Mouse (Mus musculus) spleen, embryonic (tissue): ENCODE measurements around the gene Trim65.

ENCODE experiments used
- CTCF ChIA-PET: fragments of 350-600 bp; sonication (Branson Sonifier 250); formaldehyde crosslinking; loops from one replicate; lab custom pipeline; 2022; lab: Charles Lee

Trim65 gene

DNA sequence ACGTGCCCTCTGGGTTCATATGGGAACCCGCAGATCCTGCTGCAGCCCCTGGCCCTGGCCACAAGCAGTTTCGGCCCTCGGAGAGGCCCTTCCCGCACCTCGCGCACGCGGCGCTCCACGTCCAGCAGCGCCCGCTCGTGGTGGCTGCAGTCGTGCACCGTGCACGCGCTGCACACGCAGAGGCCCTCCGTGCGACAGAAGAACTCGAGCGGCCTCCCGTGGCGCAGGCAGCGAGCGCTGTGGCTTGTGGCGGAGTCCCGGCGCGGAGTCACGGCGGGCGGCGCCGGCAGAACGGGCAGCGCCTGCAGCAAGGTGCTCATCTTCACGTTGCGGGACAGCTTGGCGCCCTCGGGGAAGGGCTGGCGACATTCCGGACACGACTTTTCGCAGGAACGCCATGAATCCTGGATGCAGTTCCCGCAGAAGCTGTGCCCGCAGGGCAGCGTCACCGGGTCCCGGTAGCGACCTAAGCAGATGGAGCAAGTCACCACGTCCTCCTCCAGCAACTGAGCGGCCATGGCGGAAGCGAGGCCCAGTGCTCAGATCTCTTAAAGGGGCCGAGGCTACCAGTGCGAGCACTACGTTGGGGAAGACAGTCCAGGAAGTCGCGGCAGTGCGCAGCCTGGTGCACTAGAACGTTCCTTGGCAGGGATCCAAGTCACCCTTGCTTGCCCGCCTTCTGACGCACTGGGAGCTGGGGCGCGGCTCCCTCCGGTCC, at the start of gene Trim65:
Trim65 (minus strand) TSS at position 641 of the 718 bp plus-strand sequence.
- CTCF ChIA-PET: no interaction called here

DNA sequence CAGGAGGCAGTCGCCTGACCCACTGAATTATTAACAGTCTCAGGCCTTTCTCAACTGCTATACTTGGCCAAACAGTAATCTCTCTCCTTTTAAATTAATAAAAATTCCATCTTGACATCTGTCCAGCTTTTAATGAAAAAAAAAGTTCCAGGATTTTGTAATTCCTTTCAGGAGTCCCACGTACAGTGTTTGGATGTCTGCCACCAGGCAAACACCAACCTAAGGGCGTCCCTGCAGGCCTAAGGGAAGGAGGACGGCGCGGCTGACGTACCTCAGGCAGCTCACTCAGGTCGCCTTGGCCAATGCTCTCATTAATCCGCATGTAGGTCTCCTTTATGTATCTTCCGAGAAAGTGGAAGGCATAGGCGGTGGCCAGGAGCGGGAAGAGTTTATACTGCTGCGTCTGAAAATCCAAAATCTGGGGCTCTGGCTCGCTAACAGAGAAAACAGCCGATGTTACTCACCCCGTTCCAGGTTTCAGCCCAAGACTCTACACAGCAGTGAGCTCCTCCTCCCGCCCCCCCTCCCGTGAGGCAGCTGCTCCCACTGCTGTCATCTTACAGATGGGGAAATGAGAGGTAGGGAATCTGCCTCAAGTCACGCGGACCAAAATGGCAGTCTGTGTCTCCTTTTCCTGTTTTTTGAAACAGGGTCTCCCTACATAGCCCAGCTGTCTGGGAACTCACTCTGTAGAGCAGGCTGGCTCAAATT, 47.6 kb upstream of the Trim65 start:
- CTCF ChIA-PET: no interaction called here

DNA sequence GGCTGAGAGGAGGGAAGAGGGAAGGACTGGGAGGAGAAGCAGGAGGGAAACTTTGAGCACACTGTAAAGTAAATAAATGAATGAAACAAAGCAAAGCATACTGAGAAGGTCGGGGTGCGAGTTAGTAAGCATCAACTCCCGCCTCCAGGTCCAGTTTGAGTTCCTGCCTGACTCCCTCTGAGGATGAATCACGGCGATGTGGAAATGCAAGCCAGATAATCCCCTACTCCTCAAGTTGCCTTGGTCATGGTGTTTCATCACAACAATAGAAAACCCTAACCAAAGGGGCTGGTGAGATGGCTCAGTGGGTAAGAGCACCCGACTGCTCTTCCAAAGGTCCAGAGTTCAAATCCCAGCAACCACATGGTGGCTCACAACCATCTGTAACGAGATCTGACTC, 45.1 kb upstream of the Trim65 start:
- CTCF ChIA-PET: interaction anchor here (0.7 kb wide), 1 partner anchor 302 kb away, joined by 4 read pairs; no protein-coding TSS in a partner anchor

DNA sequence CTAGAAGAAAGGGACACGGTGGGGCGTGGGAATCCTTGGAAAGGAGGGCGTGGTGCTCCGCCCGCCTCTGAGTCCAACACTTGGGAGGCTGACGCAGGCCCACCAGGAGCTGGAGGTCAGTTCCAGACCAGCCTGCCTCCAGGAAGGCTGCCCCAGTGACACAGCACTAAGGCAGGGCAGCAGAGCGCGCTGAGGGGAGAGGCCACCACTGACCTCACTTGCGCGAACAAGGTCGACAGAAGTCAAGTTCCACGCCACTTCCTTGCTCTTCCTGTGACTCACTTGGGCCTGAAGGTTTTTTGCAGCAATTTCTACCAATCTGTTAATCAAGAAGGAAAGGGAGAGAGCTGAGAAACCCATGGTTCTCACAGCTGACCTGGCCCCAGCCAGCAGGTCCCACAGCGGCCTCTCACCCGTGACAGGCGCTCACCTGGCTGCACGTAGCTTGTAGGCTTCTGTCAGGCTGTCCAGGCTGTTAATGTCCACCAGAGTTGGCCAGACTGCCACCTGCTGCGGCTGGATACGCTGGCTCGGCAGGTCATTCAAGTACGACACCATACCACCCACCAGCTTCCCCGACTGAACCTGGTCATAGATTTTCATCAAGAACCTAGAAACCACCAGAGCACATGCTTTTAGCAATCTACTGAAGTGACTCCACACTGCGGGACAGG, 44.0 kb upstream of the Trim65 start:
- CTCF ChIA-PET: no interaction called here

DNA sequence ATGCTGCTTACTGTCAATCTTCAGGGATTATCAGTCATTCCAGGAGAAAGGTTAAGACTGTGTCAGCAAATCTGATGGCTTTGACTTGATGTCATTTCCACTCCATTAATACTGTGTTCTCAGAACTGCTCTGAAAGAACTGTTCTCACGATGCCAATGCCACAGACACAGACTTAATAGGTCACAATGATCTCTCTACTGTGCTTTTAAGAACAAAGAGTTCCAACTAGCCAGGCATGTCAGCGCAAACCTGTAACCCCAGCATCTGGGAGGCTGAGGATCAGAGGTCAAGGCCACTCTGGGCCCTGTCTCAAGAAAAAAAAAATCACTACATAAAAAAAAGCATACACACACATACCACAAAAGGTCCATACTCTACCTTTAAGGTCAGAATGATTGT, 41.0 kb upstream of the Trim65 start:
- CTCF ChIA-PET: no interaction called here

DNA sequence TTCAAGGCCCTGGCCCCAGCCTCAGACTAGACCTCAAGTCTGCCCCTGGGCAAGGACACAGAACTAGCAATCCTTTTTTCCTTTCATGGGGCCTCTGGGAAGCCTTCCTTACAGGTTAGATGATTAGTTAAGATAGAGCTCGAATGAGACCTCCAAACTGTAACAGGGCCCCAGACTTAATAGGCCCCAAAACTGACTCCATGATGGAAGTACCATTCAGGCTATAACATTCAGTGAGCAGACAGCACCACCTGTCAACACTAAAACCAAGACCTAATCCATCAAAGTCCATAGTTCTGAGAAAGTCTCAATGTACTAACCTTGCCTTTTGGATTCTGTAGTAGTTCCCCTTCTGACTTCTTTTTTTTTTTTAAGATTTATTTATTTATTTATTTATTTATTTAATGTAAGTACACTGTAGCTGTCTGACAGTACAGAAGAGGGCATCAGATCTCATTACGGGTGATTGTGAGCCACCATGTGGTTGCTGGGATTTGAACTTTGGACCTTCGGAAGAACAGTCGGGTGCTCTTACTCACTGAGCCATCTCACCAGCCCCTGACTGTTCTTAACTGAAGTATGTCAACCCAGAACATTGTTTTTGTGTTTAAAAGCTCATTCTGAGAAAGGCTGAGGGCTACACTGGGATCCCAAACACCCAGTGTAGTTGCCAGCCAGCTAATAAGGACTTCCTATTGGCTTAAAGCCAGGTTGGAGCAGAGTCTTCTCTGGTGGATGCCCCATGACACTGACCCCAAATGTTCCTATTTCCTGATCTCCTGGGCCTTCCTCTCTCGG, 39.3 kb upstream of the Trim65 start:
- CTCF ChIA-PET: no interaction called here

DNA sequence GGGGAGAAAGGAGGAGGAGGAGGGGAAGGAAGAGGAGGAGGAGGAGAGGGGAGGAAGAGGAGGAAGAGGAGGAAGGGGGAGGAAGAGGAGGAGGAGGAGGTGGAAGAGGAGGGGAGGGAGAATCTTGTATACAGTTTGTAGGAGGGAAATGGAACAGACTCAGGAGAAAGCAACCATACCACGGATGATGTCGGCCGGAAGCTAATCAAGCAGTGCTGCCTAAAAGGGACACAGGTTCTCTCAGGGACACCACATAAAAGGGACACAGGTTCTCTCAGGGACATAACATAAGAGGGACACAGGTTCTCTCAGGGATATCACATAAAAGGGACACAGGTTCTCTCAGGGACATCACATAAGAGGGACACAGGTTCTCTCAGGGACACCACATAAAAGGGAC, 38.3 kb upstream of the Trim65 start:
- CTCF ChIA-PET: interaction anchor here (0.7 kb wide), 1 partner anchor 280 kb away, joined by 19 read pairs; no protein-coding TSS in a partner anchor

DNA sequence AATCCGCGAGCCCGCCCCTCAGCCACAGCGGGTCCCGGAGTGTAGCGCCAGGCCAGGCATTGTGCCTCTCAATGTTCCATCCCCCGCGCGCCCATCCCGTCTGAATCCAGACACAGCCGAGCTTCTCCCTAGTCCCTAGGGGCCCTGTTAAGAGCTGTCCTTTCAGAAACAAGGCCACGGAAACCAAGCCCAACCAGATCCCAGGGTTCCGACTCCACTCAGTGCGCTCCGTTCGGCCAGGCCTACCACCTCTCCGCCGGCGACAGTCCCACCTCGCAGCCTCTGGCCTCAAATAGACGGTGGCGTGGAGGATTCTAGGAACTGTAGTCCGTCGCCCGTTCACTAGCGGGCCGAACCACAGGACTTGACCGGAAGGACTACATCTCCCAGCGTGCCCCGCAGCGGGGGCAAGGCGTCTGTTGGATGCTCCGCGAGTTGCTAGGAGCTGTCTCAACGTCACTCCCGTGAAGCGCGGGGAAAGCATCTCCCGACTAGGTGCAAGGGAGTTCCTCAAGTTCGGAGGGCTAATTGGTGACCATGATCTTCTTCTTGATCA, 37.0 kb upstream of the Trim65 start, which contains the start of gene Fbf1:
Fbf1 (minus strand) TSS at position 283 of the 556 bp plus-strand sequence.
- CTCF ChIA-PET: no interaction called here

DNA sequence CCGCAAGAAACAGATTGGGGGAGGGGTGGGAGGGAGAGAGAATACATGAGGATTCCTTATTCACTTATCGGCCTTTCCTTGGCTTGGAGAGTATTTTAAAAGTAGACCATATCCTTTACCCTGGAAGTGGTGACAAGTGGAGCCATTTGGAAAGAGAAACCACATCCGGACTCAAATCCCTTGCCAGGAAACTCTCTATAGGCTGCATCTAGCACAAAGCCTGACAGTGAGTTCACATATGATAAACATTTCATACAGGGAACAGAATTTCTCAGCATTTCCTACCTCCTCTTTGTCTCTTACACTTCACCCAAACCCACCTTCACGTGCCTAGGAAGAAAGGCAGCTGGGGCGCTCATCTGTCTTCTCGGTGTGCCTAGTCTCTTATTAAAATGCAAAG, 36.3 kb upstream of the Trim65 start:
- CTCF ChIA-PET: interaction anchor here (0.5 to 0.6 kb wide), 2 partner anchors 21 to 321 kb away, joined by 3 to 7 read pairs; no protein-coding TSS in a partner anchor

DNA sequence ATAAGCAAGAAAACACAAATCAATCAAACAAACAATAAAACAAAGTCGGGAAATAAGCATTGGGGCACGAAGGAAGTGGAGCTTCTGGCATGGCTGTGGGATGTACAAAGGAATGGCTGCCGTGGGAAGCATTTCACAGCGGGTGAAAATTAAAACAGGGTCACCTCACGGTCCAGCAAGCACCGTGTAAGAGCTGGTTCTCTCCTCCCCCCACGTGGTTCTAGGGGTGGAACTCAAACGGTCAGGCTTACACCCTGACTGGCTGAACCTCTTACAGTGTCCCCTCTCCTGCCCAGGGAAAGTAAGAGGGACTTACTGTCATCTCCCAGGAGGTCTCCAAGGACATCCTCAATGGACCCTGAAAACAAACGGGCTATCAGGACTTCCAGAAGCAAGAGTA, 32.1 kb upstream of the Trim65 start:
- CTCF ChIA-PET: interaction anchor here (0.6 kb wide), 1 partner anchor 105 kb away, joined by 5 read pairs; no protein-coding TSS in a partner anchor

DNA sequence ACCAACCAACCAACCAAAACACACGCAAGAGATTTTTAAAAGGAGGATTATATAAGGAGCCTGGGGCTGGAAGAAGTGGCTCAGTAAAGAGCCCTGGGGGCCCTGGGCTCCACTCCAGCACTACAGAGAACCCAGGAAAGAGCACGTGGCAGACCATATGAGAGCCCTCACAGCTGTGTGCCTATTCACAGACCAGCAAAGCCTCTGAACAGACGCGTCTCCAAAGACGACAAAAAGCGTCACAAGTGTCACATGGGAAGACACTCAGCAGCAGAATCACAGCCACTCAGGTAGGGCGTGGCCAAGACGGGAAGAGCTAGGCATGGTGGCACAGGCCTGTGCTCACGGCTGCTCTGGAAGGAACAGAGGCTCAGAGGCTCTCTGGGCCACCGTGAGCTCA, 31.2 kb upstream of the Trim65 start:
- CTCF ChIA-PET: no interaction called here

DNA sequence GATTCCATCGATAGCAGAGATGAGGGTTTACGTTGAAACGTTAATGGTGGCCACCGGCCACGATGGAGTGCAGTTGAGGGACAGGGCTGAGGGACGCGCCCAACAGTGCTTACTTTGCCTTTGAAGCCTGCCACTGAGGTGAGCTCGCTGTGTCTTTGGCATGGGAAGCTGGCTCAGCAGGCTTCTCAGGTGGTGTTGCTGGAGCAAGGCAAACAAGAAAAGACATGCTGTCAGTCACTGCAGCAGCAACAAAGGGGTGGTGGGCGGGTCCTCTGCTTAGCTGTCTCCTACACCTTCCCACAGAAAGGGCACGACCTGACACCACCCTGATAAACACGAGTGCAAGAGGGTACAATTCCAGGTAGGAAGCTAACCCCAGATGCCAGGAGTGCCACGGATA, 30.4 kb upstream of the Trim65 start:
- CTCF ChIA-PET: no interaction called here

DNA sequence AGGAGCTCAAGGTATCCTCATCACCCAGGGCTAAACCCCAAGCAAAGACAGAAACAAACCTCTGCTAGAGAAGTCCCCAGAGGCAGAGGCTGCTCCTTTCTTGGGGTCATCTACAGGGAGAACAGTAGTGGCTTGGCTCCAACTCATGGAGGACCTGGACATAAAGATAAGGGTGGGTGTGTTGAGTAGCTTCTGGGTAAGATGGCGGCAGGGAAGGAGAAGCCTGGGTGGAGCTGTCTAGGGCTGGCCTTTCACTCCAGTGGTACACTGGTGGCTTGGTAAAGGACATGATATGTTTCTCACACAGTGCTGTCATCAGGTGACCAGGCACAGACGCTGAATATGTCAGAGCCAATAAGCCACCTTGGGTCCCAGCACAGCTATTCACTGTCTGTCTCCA, 20.0 kb upstream of the Trim65 start:
- CTCF ChIA-PET: interaction anchor here (0.5 kb wide), 1 partner anchor 46 kb away, joined by 4 read pairs; no protein-coding TSS in a partner anchor

DNA sequence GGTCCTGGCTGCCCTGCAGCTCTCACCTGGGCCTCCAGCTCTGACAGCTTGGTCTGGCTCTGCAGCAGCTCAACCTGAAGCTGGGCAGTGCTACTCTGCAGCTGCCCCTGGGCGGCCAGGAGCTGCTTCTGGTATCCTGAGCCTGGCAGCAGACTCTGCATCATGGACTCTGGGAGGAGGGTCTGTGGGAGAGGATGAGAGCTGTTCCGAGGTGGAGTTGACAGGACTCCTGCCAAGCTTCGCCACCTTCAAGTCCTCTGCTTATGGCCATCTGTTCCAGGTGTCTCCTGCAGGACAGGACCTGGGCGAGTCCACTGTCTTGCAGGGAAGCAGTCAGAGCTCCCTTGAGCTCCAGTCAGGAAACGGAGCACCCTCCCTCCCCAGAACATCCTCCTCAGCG, 18.4 kb upstream of the Trim65 start:
- CTCF ChIA-PET: interaction anchor here (0.5 kb wide), 1 partner anchor 161 kb away, joined by 3 read pairs; no protein-coding TSS in a partner anchor

DNA sequence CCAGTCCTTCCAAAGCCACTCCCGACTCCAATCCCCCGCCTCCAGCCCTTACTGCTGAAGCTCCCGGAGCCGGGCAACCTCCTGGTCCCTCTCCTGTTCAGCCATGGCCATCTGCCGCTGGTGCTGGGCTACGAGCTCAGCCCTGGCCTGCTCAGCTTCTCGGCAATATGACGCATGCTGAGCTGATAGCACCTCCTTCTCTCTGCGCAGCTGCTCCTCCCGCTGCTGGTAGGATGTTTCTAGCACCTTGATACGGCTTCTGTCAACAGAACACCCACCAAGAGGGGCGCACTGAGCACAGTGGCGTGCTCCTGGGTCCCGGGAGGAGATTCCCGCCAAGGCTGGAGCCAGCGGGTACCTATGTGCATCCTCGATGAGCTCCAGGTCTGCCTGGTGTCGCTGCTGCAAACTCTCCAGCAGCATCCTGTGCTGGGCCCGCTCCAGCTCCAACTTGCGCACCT, 17.9 kb upstream of the Trim65 start:
- CTCF ChIA-PET: no interaction called here

DNA sequence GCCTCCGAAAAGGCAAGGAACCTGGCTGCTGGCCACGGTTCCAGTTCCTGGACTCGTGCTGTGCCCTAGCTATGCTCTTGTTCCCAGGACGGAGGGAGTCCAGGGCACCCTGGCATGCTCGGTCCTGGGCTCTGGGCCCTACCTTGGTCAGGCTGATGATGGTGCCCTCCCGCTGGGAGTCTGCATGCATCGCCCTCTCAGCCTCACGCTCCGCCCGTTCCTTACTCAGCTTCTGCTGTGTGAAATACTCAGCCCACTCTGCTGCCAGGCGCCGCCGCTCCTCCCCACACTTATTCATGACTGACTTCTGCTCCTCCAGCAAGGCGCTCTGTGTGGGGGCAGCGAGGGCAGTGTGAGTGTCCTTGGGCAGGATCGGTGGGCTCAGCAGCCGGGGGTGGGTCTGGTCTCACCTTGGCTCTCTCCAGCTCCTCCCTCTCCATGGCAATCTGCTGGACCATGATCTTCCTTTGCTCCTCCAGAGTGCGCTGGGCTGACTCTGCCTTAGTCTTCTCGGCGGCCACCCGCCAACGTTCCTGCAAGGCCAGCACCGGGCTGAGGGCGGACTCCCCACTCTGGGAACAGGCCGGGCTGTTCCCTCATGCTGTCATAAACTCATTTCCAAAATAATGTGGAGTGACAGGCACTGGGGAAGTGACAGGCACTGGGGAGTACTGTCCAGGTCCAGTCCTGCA, 15.5 kb upstream of the Trim65 start:
- CTCF ChIA-PET: no interaction called here

DNA sequence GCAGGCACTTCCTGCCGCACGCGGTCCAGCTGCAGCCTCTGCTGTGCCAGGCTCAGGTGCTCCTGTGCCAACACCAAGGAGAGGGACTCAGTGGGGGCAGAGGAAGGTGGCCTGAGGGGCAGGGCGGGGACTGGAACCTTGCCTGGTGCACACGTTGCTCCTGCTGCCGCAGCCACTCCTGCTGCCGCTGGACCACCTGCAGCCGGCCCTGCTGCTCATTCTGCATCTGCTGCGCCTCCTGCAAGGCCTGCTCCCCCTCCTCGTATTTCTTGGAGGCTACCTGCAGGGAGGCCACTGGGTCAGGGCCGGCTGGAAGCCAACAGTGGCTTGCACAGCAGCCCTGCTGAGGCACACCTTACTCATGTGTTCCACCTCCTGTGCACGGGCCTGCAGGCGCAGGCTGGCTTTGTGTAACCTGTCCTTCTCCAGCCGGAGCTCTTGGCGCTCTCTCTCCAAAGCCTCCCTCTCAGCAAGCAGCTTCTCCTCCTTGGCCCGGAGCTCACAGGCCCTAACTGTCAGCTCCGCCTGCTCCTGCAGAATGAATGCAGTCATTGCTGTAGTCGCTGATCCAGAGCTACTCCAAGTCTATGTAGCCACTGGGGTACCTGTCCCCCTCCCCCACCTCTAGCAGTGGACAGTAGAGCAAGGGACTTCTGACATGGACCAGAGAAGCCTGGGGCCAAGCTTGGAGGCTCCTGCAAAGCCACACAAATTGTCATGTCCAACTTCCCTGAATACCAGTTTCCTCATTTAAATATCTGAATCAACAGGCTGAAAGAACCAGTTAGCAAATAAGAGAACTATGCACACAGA, 14.8 kb upstream of the Trim65 start:
- CTCF ChIA-PET: no interaction called here

DNA sequence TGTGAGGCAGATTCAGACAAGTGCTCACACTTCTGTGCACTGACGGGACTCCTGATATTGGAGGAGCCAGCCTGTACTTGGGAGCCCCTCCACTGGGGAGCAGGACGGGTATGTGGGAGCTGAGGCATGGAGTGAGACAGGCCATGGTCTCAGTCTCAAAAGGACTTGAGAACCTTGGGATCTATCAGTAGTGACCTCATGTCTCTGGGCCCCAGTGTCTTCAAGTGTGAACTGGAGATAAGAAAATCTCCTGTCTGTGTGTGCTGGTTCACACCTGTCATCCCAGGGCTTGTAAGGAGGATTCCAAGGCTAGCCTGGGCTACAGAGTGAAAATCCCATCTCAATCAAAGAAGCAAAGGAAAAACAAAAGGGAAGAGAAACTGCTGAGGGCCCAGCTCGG, 12.5 kb upstream of the Trim65 start:
- CTCF ChIA-PET: no interaction called here

DNA sequence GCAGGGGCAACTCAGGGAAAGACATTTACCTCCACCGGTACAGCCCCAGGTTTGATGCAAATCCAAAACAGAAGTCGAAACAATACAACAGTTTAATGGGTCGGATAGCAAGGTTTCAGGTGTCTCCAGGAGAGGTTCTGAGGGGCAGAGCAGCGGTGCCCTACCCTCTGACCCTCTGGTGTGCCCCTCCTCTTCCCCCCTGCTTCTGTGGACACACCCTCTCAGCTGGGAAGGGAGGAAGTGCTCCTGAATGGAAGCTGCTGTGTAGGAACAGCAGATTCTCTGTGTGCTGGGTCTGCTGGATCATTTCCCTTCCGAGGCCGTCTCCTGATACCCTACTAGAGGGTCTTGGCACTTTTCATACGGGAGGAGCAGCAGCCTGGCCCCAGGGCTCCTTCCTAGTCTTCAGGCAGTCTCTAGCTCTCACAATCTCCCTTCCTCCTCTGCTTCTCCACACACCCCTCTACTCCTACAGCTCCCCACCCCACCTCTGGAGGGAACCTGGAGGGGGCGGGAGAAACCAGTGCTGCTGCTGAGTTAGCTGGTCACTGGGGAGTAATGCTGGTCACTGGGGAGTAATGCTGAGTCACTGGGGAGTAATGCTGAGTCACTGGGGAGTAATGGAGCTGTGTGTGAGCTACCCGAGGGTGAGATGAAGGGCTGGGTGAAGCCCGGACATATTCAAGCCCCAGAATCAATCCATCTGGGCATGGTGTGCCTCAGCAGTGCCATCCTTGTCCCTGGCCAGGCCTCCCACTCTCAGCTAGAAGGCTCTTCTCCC, 11.5 kb upstream of the Trim65 start:
- CTCF ChIA-PET: no interaction called here
